Mouse (Mus musculus) liver, postnatal 0 days (tissue): ENCODE measurements around the gene Galnt10. TPM values are rescaled to one million over a fixed set of nuclear protein-coding genes. Genes with fewer than 3 reads are reported as not detected.

Experiments used
- ATAC-seq: fragments of 200-750 bp; cut with Nextera tagmentation; 2 replicates; pipeline ENCODE4 v1.8.0; 2017; ENCODE audit warnings: mild to moderate bottlenecking, moderate library complexity
- DNase-seq: peaks from one replicate; pipeline ENCODE4 v3.0.0-alpha.2; 2016
- H3K27ac ChIP-seq: fragments of 300-500 bp; sonication (generic); 2 replicates; pipeline ENCODE4 v1.5.1; 2014; ENCODE audit warnings: antibody characterized with exemption, moderate library complexity, mild to moderate bottlenecking, low read depth
- H3K27me3 ChIP-seq: fragments of 300-500 bp; sonication (generic); 2 replicates; pipeline ENCODE4 v1.6.1; 2014; ENCODE audit warnings: low read length, control low read depth, mixed read lengths; ENCODE audit not compliant: insufficient read depth
- H3K36me3 ChIP-seq: fragments of 300-500 bp; sonication (generic); replicated peaks from 2 replicates; pipeline ENCODE4 v1.6.1; 2014; ENCODE audit warnings: mild to moderate bottlenecking, control low read depth, low read length, moderate library complexity, mixed read lengths; ENCODE audit not compliant: insufficient read depth
- H3K4me1 ChIP-seq: fragments of 300-500 bp; sonication (generic); 2 replicates; pipeline ENCODE4 v1.6.1; 2014; ENCODE audit warnings: antibody characterized with exemption, mild to moderate bottlenecking, control low read depth; ENCODE audit not compliant: insufficient read depth
- H3K4me2 ChIP-seq: fragments of 300-500 bp; sonication (generic); 2 replicates; pipeline ENCODE4 v1.6.1; 2014; ENCODE audit warnings: low read depth, mild to moderate bottlenecking, low read length, moderate library complexity, mixed read lengths
- H3K4me3 ChIP-seq: fragments of 300-500 bp; sonication (generic); 2 replicates; pipeline ENCODE4 v1.5.1; 2014; ENCODE audit warnings: low read depth, low read length
- H3K9ac ChIP-seq: fragments of 300-500 bp; sonication (generic); replicated peaks from 2 replicates; pipeline ENCODE4 v1.6.1; 2014; ENCODE audit warnings: mild to moderate bottlenecking, moderate library complexity
- H3K9me3 ChIP-seq: fragments of 300-500 bp; sonication (generic); 2 replicates; pipeline ENCODE4 v1.6.1; 2016; ENCODE audit warnings: mild to moderate bottlenecking, control low read depth, low read length, mixed read lengths
- CTCF ChIP-seq: sonication (generic); IDR thresholded peaks from 2 replicates; pipeline ENCODE4 v1.5.1; 2016; ENCODE audit warnings: antibody characterized with exemption, low read depth
- EP300 ChIP-seq: IDR thresholded peaks from 2 replicates; pipeline ENCODE4 v1.6.1; 2016; ENCODE audit warnings: antibody characterized with exemption, low read depth, mild to moderate bottlenecking
- WGBS: fragments of 180-500 bp; shearing (Covaris S2); extraction: QIAGEN DNeasy Blood & Tissue Kit; methylation state at CpG from one replicate; pipeline ENCODE4 v1.1.7; 2014; ENCODE audit not compliant: insufficient replicate concordance; 5-methylcytosine and 5-hydroxymethylcytosine counted together
- polyA plus RNA-seq: library from polyadenylated mRNA; unstranded; fragments of >200 nt; fragmentation: Nextera tagmentation; extraction: Ambion mirVana; gene quantifications from 2 replicates; pipeline ENCODE4 v1.2.1, GENCODE M21; 2015

Galnt10 gene
- polyA plus RNA-seq, 1 experiment from 2014 or later = 8.2 TPM

DNA sequence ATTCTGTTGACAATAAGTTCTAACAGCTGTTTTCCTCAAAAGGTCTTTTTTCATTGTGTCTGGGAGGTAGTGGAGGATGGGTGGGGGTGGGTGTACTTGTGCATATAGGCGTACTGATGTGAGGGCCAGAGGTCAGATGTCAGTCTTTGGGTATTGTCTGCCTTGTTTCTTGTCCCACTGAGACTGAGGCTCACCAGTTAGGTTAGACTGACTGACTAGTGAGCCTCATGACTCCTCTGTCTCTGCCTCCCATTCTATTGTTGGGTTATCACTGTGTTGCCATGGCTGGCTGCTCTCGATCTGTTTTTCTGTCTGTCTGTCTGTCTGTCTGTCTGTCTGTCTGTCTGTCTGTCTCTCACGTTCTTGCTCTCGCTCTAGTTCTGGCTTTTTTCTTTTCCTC is 9.1 kb downstream of the Galnt10 start:
- peak overlapping the region; percentile 76 for H3K27ac ChIP-seq
- H3K4me3 ChIP-seq = no peak overlapping the region
- WGBS = 46% methylated on average over 4 of the region's 4 CpGs
- ATAC-seq (peak; percentile 24; the same call in 1 of the 2 replicates), DNase-seq (no peak)
- no peak for TF ChIP-seq CTCF
- no peak for TF ChIP-seq EP300
- H3K9me3 ChIP-seq = no peaks in the 10 kb centered on the region
- H3K4me1 ChIP-seq = peaks cover 80% of the 10 kb centered on the region
- peak overlapping the region; percentile 44 for H3K9ac ChIP-seq
- H3K36me3 ChIP-seq = no peaks in the 10 kb centered on the region; the same call in 1 of the 2 replicates
- no peaks in the 10 kb centered on the region for H3K27me3 ChIP-seq
- H3K4me2 ChIP-seq = peak overlapping the region; percentile 62

DNA sequence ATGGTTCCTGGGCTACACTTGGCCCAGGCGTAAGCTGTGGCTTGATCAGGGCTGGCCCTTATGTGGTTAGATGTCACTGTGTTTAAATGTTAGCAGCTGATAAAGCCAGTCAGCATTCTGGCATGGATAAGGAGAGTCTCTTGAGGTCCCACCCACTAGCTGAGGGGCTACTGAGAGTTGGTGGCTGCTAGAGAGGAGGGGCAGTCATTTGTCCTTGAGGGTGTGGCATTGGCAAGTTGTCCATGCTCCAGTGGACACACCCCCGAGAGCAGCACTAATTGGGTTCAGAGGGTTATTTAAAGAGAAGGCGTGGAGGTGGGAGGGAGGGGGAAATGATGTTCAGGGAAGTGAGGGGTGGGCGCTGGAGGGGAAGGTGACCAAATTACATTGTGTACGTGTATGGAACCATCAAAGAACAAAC is 9.7 kb downstream of the Galnt10 start:
- H3K4me3 ChIP-seq = peak overlapping the region; percentile 17; the same call in 1 of the 2 replicates

DNA sequence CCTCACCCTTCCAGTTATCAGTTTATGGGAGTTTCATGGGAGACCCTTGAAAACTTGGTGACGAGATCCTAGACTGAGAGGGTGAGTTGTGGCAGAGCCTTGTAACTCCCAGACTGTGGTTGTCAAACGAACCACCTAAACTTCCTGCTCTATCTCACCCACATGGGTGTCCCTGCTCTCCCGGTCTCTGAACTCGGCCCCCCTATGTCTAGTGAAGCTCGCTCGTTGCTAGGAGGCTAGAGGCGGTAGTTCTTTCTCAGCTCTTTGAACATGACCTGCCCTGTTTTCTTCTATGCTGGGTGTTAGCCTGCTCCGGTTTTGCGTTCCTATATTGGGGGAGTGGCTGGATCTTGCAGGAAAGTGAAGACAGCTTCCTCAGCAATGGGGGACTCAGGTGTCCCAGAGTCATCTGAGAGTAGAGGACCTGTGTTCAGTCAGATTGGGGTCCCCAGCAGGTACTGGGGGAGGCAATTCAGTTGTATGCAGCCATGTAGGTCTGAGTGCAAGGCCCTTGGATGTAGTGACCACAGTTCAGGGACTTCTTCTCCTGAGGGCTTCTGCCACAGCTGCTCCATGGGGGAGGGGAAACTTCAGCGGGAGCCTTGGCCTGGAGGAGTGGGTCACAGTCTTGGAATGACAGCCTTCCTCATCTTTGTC is 10.6 kb downstream of the Galnt10 start:
- 37% methylated on average over 10 of the region's 10 CpGs for WGBS
- Histone ChIP-seq H3K27ac (peak overlapping the region; percentile 76), H3K36me3 (no peaks in the 10 kb centered on the region; the same call in 1 of the 2 replicates), H3K4me1 (peaks cover 83% of the 10 kb centered on the region), H3K9ac (peak overlapping the region; percentile 8; the same call in 1 of the 2 replicates), H3K4me2 (peak overlapping the region; percentile 62), H3K9me3 (no peaks in the 10 kb centered on the region), H3K27me3 (no peaks in the 10 kb centered on the region), H3K4me3 (0 out of 2 replicates have a peak overlapping the region, but pooled peaks have one; percentile 1)
- DNase-seq = no peak
- no peak for TF ChIP-seq EP300
- no peak for TF ChIP-seq CTCF
- ATAC-seq = no peak

More for the DNA sequence above, 9.7 kb downstream of the Galnt10 start:
- ATAC-seq (peak; percentile 92), DNase-seq (peak; percentile 68)
- 44% methylated on average over 5 of the region's 5 CpGs for WGBS
- Histone ChIP-seq H3K36me3 (no peaks in the 10 kb centered on the region; the same call in 1 of the 2 replicates), H3K27me3 (no peaks in the 10 kb centered on the region), H3K9me3 (no peaks in the 10 kb centered on the region), H3K4me2 (peak overlapping the region; percentile 62), H3K4me1 (peaks cover 82% of the 10 kb centered on the region), H3K9ac (peak overlapping the region; percentile 8; the same call in 1 of the 2 replicates), H3K27ac (peak overlapping the region; percentile 76)
- TF ChIP-seq CTCF (no peak), EP300 (peak; percentile 98)

DNA sequence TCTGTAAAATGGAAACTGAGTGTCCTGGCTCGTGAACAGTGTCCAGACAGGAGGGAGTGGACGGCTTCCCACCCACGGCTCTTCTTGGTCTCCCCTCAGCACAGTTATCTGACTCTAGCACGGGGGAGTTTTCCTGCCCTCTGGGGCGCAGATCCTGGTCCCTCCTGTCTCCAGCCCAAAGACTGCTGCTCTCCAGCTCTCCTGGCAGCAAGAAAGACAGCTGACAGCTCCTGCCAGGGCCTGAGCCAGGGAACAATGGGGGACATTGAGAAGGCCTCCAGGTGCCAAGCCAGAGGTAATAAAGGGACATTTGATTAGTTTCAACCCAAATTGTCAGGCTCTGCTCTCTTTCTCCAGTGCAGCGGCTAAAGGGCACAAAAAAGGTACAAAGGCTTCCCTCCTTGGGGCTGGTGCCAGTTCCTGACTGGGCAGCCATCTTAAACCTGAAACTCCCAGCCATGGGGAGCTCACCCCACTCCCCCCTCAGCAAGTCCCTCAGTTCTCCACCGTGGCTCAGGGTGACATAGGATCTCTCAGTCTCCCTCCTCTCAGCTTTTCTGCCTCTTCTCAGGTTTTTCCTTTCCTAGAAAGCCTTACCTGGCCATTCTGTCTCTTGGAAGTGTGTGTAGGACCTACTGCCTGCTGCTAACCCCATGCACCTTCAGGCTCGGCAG is 11.5 kb downstream of the Galnt10 start:
- Histone ChIP-seq H3K27ac (peak overlapping the region; percentile 45; the same call in 1 of the 2 replicates), H3K4me1 (peaks cover 77% of the 10 kb centered on the region), H3K4me3 (no peak overlapping the region), H3K9ac (no peak overlapping the region; the same call in 1 of the 2 replicates), H3K9me3 (no peaks in the 10 kb centered on the region), H3K27me3 (no peaks in the 10 kb centered on the region), H3K36me3 (no peaks in the 10 kb centered on the region; the same call in 1 of the 2 replicates), H3K4me2 (peak overlapping the region; percentile 62)
- no peak for ATAC-seq
- DNase-seq = no peak
- TF ChIP-seq CTCF (no peak), EP300 (no peak)
- WGBS = 66% methylated on average over 8 of the region's 8 CpGs

DNA sequence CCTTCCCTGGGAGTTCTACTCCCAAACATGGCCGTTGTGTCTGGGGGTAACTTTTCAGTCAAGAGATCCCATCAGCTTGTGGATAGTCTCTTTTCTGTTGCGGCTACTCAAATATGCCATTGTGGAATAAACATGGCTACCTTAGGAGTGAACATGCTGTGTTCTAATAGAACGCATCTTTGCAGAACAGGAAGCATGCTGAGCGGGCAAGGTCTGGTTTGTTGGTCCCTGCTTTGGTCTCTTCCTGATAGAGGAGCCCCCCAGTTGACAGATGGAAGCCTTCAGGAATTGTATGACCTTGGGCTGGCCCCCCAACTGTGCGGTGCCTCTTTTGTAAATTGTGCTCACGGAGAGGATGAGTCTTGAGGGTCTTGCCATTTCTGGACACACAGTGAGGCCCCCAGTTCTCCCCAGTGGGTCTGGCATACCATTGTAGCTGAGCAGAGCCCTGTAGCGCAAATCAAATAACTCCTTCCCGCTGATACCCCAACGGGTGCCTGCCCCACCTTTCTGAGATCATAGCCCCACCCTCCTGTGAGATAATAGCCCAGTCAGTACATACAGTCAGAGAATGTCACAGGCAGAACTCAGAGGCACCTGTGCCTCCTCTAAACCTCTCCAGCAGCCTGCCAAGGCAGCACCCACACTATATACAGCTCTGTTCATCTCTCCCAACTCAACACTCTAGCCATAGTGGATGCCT is 12.3 kb downstream of the Galnt10 start:
- TF ChIP-seq EP300 (0 out of 2 replicates have a peak, but pooled peaks have one; percentile 7), CTCF (no peak)
- Histone ChIP-seq H3K27me3 (no peaks in the 10 kb centered on the region), H3K4me2 (peak overlapping the region; percentile 55), H3K27ac (no peak overlapping the region), H3K36me3 (no peaks in the 10 kb centered on the region; the same call in 1 of the 2 replicates), H3K4me1 (peaks cover 69% of the 10 kb centered on the region), H3K9ac (no peak overlapping the region; the same call in 1 of the 2 replicates), H3K4me3 (no peak overlapping the region), H3K9me3 (no peaks in the 10 kb centered on the region)
- 72% methylated on average over 9 of the region's 9 CpGs for WGBS
- DNase-seq (no peak), ATAC-seq (no peak)
